Mouse (Mus musculus): ENCODE data around the gene Krt17.
"Not testable (repeated sequence)": the region's sequence is repeated elsewhere in the genome, so short reads cannot be mapped to it uniquely, and the experiment has no call there.

Krt17 gene

GRCm38 (mm10) chr11:100260514-100261234 lies at the start of gene Krt17:
TSS of gene Krt17 (minus strand) at chr11:100261029.
- DNase-seq (ENCODE audit: low read depth, low spot score) = no peak

DNA sequence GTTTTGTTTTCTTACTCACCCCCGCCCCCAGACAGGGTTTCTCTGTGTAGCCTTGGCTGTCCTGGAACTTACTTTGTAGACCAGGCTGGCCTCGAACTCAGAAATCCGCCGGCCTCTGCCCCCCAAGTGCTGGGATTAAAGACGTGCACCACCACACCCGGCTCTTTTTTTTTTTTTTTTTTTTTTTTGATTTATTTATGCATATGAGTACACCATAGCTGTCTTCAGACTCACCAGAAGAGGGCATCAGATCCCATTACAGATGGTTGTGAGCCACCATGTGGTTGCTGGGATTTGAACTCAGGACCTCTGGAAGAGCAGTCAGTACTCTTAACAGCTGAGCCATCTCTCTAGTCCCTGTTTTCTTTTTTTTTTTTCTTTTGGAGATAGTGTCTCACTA lies 47.8 kb upstream of the Krt17 start:
- not testable (repeated sequence) for DNase-seq (ENCODE audit: low read depth, low spot score)

DNA sequence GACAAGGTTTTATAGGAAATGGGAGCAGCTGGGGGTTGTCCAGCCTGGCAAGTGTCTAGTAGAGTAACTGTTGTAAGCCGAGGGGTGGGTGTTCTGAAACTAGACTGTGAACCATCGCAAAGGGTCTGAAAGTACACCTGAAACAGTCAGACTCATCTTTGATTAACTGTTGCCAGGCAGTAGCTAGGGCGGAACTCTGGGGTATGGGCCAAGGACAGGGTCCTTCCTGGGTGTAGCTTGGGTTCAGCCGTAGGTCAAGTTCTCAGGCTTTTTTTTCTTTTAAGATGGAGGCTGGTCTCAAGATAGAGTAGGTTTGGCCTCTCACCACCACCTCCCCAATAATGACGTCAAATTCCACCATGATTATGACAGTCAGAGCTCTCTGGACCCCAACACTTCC lies 47.1 kb upstream of the Krt17 start:
- no peak for DNase-seq (ENCODE audit: low read depth, low spot score)

- DNase-seq (ENCODE audit: low read depth, low spot score) = no peak
Observed at GRCm38 (mm10) chr11:100301292-100301691, 40.5 kb upstream of the Krt17 start.

DNA sequence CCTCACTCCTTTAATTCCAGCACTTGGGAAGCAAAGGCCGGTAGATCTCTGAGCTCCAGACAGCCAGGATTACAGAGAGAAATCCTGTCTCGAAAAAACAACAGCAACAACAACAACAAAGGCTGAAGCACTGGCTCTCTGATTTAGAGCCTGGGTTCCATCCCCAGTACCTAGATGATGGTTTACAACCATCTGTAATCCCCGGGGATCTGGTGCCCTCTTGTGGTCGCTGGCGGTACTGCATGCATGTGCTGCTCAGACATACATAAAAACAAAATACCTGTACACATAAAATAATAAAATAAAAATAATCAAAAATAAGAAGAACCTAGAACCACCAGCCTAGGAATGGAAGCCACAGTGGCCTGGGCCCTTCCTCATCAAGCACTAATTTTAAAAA lies 39.5 kb upstream of the Krt17 start:
- DNase-seq (ENCODE audit: low read depth, low spot score) = peak; percentile 66

DNA sequence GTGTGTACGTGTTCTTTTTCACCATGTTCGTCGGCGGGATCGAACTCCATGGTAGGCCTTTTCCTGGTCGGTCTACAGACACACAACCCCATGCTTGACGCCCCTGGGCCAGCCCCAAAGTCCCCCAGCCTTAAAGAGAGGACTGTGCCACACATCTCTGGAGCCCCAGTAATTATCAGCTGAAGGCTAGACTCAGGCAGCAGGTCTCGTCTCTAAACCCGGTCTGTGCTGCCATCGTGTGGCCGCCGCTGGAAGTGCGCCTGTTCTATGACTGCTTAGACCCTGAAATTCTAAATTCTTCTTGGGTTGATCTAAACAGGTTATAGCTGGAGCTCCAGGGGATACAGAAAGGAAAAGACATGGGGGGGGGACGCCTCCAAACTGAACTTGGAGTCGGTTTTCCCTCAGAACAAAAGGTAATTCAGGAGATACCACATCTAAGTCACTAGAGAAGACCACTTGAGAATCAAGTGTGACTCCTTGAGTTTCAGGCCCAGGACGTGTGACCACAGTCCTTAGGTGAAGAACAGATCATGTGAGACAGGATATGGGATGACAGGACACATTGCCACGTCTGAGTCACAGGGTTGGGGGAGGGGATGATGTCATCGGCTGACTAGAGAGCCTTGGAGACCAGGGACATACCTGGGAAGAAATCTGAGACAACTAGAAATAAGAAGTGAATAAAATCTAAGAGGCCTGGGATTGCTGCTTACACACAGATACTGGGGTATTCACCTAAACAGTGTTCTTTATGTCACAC lies 37.6 kb upstream of the Krt17 start:
- peak; percentile 76 for DNase-seq (ENCODE audit: low read depth, low spot score)

- DNase-seq (ENCODE audit: low read depth, low spot score) = peak; percentile 33
Observed at GRCm38 (mm10) chr11:100297801-100298200, 37.0 kb upstream of the Krt17 start.

DNA sequence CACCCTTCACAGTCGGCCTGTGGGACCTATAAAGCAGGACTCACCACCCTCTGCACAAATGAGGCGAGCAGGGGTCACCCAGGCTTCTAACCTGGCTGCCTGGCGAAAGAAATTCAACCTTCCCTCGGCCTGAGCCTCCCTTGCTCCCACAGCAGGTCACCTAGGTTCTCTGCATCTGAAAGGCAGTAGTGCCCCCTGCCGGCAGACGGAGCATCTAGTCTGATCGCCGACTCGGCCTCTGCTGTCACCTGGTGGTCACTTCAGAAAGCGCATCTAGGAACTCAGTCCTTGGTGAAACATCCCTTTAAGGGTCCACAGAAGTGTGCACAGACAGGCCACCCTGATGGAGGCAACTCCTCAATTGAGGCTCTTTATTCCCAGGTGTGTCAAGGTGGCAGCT lies 34.5 kb upstream of the Krt17 start:
- peak; percentile 82 for DNase-seq (ENCODE audit: low read depth, low spot score)

DNA sequence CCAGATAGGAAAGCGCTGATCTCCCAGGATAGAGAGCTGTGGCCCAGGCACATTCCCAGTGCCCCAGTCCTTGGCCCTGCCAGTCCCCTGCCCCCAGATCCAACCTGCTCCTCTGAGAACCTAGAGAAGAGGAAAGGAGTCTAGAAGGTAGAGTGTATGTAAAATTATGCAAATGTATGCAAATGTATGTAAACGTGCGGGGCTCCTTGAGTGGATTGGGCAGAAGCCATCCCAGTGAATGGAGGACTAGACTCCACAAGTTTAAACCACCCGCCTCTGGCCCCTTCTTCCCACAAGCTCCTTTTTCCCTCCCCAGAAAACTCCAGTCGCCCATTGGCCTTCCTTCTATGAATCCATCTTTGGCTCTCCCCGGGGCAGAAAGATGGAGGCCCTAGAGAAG lies 32.1 kb upstream of the Krt17 start:
- no peak for DNase-seq (ENCODE audit: low read depth, low spot score)

DNA sequence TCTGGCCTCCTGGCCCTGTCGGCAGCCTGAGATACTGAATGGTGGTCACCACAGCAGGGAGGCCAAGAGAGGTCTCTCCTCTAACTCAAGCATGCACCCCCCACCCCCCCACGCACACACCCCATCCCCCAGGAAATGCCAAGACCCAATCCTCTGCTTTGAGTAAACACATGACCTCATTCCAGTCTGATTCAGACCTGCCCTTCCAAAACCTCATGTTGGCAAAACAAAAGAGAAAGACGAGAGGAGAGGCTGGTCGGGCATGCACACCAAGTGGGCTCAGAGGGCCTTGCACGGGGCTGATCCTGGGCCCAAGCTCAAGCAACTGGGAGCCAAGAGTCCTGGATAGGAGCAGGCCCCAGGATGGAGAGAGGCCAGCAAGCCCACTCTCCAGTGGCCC lies 29.4 kb upstream of the Krt17 start:
- DNase-seq (ENCODE audit: low read depth, low spot score) = no peak

GRCm38 (mm10) chr11:100288942-100289341 lies 28.1 kb upstream of the Krt17 start:
- no peak for DNase-seq (ENCODE audit: low read depth, low spot score)

DNA sequence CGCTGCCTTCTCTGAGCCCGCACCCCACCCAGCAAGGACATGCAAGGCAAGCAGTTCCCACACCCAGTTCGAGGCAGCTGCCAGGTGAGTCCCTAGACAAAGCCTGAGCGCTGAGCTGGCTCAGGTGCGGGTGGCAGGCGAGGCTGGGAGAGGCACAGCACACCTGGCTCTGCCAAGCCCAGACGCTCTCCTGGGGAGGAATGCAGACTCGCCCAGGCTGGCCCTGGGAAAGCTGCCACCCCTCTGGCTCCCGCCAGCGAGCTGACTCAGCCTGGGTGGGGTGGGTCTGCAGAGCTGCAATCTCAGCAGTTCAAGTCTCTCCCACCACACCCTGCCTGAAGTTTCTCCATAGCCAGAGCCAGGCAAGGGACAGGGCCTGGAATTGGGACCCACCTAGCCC lies 26.2 kb upstream of the Krt17 start:
- no peak for DNase-seq (ENCODE audit: low read depth, low spot score)

GRCm38 (mm10) chr11:100284988-100285387 lies 24.2 kb upstream of the Krt17 start:
- DNase-seq (ENCODE audit: low read depth, low spot score) = no peak

- peak; percentile 73 for DNase-seq (ENCODE audit: low read depth, low spot score)
Observed at GRCm38 (mm10) chr11:100282549-100282948, 21.7 kb upstream of the Krt17 start.

DNA sequence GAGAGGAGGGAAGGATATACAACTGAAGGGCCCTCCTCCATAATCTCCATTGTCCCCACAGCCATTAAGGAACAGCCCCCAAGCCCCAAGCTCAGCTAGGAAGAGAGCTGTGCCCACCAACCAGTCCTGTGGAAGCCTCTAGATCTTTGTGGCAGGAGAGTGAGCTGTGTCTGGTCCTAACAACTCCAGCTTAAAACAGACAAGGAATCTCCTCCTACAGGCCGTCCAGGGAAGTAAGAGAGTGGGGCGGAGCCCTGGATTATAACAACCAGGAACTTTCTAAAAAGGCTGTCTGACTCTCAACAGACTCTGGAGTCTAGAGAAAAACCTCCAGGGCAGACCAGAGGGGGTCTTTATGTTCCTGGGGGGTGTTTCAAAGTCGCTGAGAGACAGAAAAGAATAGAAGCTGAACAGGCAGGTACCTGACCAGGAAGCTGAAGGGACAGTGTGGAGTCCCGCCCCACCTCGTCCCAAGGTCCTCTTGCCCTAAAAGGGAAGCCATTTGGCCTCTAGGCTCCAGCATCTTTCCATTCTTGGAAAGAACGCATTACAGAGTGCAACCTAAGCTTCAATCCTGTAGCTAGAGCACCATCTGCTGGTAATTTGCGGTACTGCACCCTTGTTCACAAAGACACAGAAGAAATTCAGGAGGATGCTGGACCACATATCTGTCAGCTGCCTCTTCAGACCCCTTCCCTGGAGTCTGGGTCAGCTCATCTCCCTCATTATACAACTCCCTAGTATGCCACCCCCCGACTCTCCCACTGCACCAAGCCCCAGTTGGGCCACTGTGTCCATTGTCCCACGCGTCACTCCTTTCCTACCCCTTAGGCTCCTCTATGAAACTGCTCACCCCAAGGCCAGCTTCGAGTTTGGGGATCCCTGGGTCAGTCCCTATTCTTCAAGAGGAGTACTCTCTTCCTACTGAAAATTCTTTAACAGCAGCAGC lies 21.0 kb upstream of the Krt17 start:
- DNase-seq (ENCODE audit: low read depth, low spot score) = peak; percentile 69

GRCm38 (mm10) chr11:100278759-100279158 lies 17.9 kb upstream of the Krt17 start:
- DNase-seq (ENCODE audit: low read depth, low spot score) = no peak

DNA sequence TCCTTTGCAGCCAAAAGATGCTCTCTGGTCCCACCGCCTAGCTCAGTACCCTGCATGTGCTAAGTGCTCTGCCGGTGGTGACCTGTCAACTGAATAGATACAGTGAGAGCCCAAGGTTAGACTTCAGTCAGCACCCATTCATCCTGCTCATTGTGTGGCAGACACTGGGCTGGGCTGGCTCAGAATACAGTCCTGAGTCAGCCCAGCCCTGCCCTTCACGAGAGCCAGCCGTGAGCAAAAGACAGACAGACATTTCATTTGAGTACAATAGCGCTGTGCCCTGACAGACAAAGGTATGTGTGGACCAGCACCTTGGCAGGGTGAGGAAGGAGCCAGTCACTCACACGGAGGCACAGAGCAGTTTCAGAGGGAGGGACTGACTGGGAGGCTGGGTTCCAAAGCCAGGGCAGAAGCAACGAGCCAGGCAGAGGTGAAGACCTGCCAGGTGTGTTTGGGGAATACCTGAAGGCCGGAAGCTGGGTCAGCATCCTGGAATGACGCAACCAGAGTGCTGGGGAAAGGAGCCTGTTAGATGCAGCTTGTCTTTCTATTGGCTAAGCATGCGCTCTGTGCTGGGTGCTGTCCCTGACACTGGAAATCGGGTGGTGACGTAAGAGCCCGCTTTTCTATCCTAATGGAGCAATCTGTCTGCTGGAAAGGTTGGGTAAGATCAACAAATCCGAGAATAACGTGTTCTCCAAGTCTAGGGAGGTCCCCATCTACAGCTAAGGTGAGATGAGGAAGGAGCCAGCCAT lies 17.1 kb upstream of the Krt17 start:
- no peak for DNase-seq (ENCODE audit: low read depth, low spot score)

- DNase-seq (ENCODE audit: low read depth, low spot score) = no peak
Observed at GRCm38 (mm10) chr11:100275466-100275865, 14.6 kb upstream of the Krt17 start.

- no peak for DNase-seq (ENCODE audit: low read depth, low spot score)
Observed at GRCm38 (mm10) chr11:100274719-100275118, 13.9 kb upstream of the Krt17 start.

GRCm38 (mm10) chr11:100271878-100272277 lies 11.0 kb upstream of the Krt17 start:
- no peak for DNase-seq (ENCODE audit: low read depth, low spot score)

- no peak for DNase-seq (ENCODE audit: low read depth, low spot score)
Observed at GRCm38 (mm10) chr11:100269821-100270332, 9.0 kb upstream of the Krt17 start, which contains the start of gene Krt42. TSS of gene Krt42 (minus strand) at chr11:100269871.
